Comparison of ENCODE assay signal across 8 mouse cellular contexts in genomic region chr2:13011973-13012372, GRCm38 (mm10). TPM values are rescaled to one million over a fixed set of nuclear protein-coding genes. Genes with fewer than 3 reads are reported as not detected.
DNase-seq lines count a peak whose midpoint lies in the region; ATAC-seq and TF ChIP-seq lines count a peak whose summit lies in the region.
"Had no signal": no experiment of that assay in that cellular context is flagged by ENCODE, and none has a peak within 500 bp of the region (broad histone marks: within the 10 kb centered on the region; RNA-seq: fewer than 3 reads in every experiment).

No protein-coding gene starts in this region.

- H3K4me3 ChIP-seq in lung, postnatal 0 days (ENCODE audit: low read depth, low read length): 0 out of 2 replicates have a peak overlapping the region, but pooled peaks have one; percentile 51
- peak overlapping the region; percentile 52; the same call in 1 of the 2 replicates for H3K4me3 ChIP-seq in forebrain, embryonic 14.5 days (ENCODE audit: low read depth, low read length)
- peak overlapping the region; percentile 53; the same call in 1 of the 2 replicates for H3K4me3 ChIP-seq in limb, embryonic 15.5 days

- 0 out of 2 replicates have a peak overlapping the region, but pooled peaks have one; percentile 90 for H3K4me2 ChIP-seq in lung, postnatal 0 days (replicated peaks; ENCODE audit: low read depth, low read length)
- H3K4me2 ChIP-seq in forebrain, embryonic 14.5 days (ENCODE audit: low read length): peak overlapping the region; percentile 99
- peak overlapping the region; percentile 99; the same call in 1 of the 2 replicates for H3K4me2 ChIP-seq in limb, embryonic 15.5 days

- H3K9ac ChIP-seq in lung, postnatal 0 days (replicated peaks; ENCODE audit: low read depth): no peak overlapping the region
- H3K9ac ChIP-seq in forebrain, embryonic 14.5 days (ENCODE audit: low read length): no peak overlapping the region
- H3K9ac ChIP-seq in limb, embryonic 15.5 days: no peak overlapping the region

- H3K27me3 ChIP-seq in lung, postnatal 0 days (replicated peaks; ENCODE audit: insufficient read depth, low read length): peaks cover 27% of the 10 kb centered on the region
- peaks cover 33% of the 10 kb centered on the region for H3K27me3 ChIP-seq in forebrain, embryonic 14.5 days (replicated peaks; ENCODE audit: control insufficient read depth, insufficient read depth, low read length)
- H3K27me3 ChIP-seq in limb, embryonic 15.5 days: peaks cover 47% of the 10 kb centered on the region

- H3K9me3 ChIP-seq in lung, postnatal 0 days (ENCODE audit: low read length): no peaks in the 10 kb centered on the region
- no peaks in the 10 kb centered on the region for H3K9me3 ChIP-seq in forebrain, embryonic 14.5 days (replicated peaks; ENCODE audit: control insufficient read depth, low read length)
- no peaks in the 10 kb centered on the region for H3K9me3 ChIP-seq in limb, embryonic 15.5 days

- TF ChIP-seq CTCF in lung, postnatal 0 days (IDR thresholded peaks at IDR 0.05): no peak

- no peak for DNase-seq in lung, postnatal 0 days (ENCODE audit: low spot score)
- DNase-seq in lung, postnatal 14 days: no peak
- DNase-seq in forebrain, embryonic 14.5 days (ENCODE audit: low spot score): no peak
- no peak for DNase-seq in left cerebral cortex, adult 8-10 months (ENCODE audit: low spot score in 2 of 2)
- no peak for DNase-seq in spleen, postnatal 36 days (ENCODE audit: low spot score in 2 of 2)
- no peak for DNase-seq in adipocyte (ENCODE audit: low spot score)
- DNase-seq: cerebellum, adult 11-12 months had no signal

- no peak for ATAC-seq in lung, postnatal 0 days
- no peak for ATAC-seq in forebrain, embryonic 14.5 days
- ATAC-seq in limb, embryonic 15.5 days (ENCODE audit: insufficient number of reproducible peaks, low FRiP score, low TSS enrichment, low read depth): no peak

- WGBS in lung, postnatal 0 days: 37% methylated on average over 3 of the region's 3 CpGs
- WGBS in forebrain, embryonic 14.5 days: 37% methylated on average over 3 of the region's 3 CpGs
- WGBS in limb, embryonic 15.5 days: 33% methylated on average over 3 of the region's 3 CpGs

- no peak for TF ChIP-seq EP300 in lung, postnatal 0 days (IDR thresholded peaks at IDR 0.05)

- H3K4me1 ChIP-seq in lung, postnatal 0 days (ENCODE audit: insufficient read depth, low read depth, low read length): peaks cover 12% of the 10 kb centered on the region; the same call in 1 of the 2 replicates
- peaks cover 14% of the 10 kb centered on the region for H3K4me1 ChIP-seq in forebrain, embryonic 14.5 days (ENCODE audit: control insufficient read depth, insufficient read depth, low read length)
- peaks cover 26% of the 10 kb centered on the region for H3K4me1 ChIP-seq in limb, embryonic 15.5 days

- H3K36me3 ChIP-seq in lung, postnatal 0 days (ENCODE audit: insufficient read depth, low read length): no peaks in the 10 kb centered on the region
- H3K36me3 ChIP-seq in forebrain, embryonic 14.5 days (ENCODE audit: control insufficient read depth, insufficient read depth, low read length): no peaks in the 10 kb centered on the region
- H3K36me3 ChIP-seq in limb, embryonic 15.5 days: no peaks in the 10 kb centered on the region

- no peak overlapping the region for H3K27ac ChIP-seq in lung, postnatal 0 days (ENCODE audit: low read length)
- H3K27ac ChIP-seq in forebrain, embryonic 14.5 days (ENCODE audit: low read depth, low read length): no peak overlapping the region
- H3K27ac ChIP-seq in limb, embryonic 15.5 days: no peak overlapping the region

RNA-seq across cellular contexts. Expression of gene C1ql3, which starts 0.4 kb away (rescaled TPM):
- 0.10 and 0.12 TPM in 2 replicates for polyA plus RNA-seq in lung, postnatal 0 days (2015; fragmentation: Nextera tagmentation; extraction: Ambion mirVana)
- 1.7 and 1.9 TPM in 2 replicates for polyA plus RNA-seq in forebrain, embryonic 14.5 days (2014; fragmentation: Nextera tagmentation; extraction: Ambion mirVana)
- polyA plus RNA-seq in limb, embryonic 15.5 days (2015; fragmentation: Nextera tagmentation; extraction: Ambion mirVana): 2.0 and 2.1 TPM in 2 replicates
- 100 to 1,000 TPM in 2 of 4 experiments, 10 to 100 TPM in 2; 93.2 to 106 (median 99.1) TPM for total RNA-seq in left cerebral cortex, adult 8-10 months (2022)
